Mouse (Mus musculus): ENCODE data around the gene Gli3. TPM values are rescaled to one million over a fixed set of nuclear protein-coding genes. Genes with fewer than 3 reads are reported as not detected.
A peak's percentile ranks its signal among the peaks of the same experiment; 100 is the strongest.

Gene Gli3
- polyA plus RNA-seq, 1 experiment: 6.9 TPM

DNA sequence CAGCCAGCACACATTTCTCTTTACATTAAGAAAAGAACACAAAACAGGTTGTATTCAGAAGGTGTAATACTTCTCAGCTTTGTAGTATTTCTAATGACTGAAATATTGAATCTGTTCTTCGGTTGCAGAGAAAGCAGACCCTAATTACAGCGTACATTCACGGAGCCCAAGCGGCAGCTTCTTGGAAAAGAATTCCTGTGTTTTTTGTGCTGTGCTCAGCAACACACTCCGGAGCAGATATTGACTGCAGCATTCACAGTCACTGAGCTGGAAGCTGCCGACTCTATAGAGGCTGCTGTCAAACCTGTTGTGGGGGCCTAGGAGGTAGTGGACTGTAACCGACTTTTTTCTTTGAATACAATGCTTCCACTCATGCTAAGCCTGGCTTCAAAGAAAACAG, 158.0 kb downstream of the Gli3 start:
- H3K27me3 ChIP-seq (ENCODE audit: control insufficient read depth, insufficient read depth, insufficient read length): no peaks in the 10 kb centered on the region
- H3K36me3 ChIP-seq (ENCODE audit: control insufficient read depth, insufficient read depth): peaks cover 3% of the 10 kb centered on the region
- H3K79me3 ChIP-seq (ENCODE audit: low read depth): peaks cover 3% of the 10 kb centered on the region
- TF ChIP-seq MYOD1 (IDR thresholded peaks at IDR 0.05; ENCODE audit: control insufficient read depth, insufficient read length, low read depth): no peak
- TF ChIP-seq MAX (IDR thresholded peaks at IDR 0.05): no peak
- TF ChIP-seq CEBPB (IDR thresholded peaks at IDR 0.05; ENCODE audit: low read depth): no peak
- TF ChIP-seq USF1 (IDR thresholded peaks at IDR 0.05; ENCODE audit: low read depth): no peak
- no peak for TF ChIP-seq FOSL1 (IDR thresholded peaks at IDR 0.05; ENCODE audit: insufficient read depth, low read length, poor library complexity, severe bottlenecking)
- no peak for TF ChIP-seq CTCF (IDR thresholded peaks at IDR 0.05; ENCODE audit: control insufficient read depth, insufficient read depth, insufficient read length)
- no peak for TF ChIP-seq MYOG (IDR thresholded peaks at IDR 0.05; ENCODE audit: control insufficient read depth, extremely low read depth, insufficient read length)
- H3ac ChIP-seq (ENCODE audit: control insufficient read depth, insufficient read length, low read depth): no peak overlapping the region
- H3K79me2 ChIP-seq (ENCODE audit: control insufficient read depth, insufficient read depth): peaks cover 32% of the 10 kb centered on the region
- H3K4me3 ChIP-seq (ENCODE audit: insufficient read depth, poor library complexity, severe bottlenecking): no peak overlapping the region

GRCm38 (mm10) chr13:15624490-15625353, 161.7 kb downstream of the Gli3 start:
- H3K4me3 ChIP-seq (ENCODE audit: insufficient read depth, poor library complexity, severe bottlenecking): no peak overlapping the region
- H3K36me3 ChIP-seq (ENCODE audit: control insufficient read depth, insufficient read depth): peaks cover 3% of the 10 kb centered on the region
- H3K79me2 ChIP-seq (ENCODE audit: control insufficient read depth, insufficient read depth): peaks cover 42% of the 10 kb centered on the region
- H3K79me3 ChIP-seq (ENCODE audit: low read depth): peaks cover 11% of the 10 kb centered on the region
- no peak overlapping the region for H3ac ChIP-seq (ENCODE audit: control insufficient read depth, insufficient read length, low read depth)
- TF ChIP-seq CTCF (IDR thresholded peaks at IDR 0.05; ENCODE audit: control insufficient read depth, insufficient read depth, insufficient read length): no peak
- no peak for TF ChIP-seq MYOD1 (IDR thresholded peaks at IDR 0.05; ENCODE audit: control insufficient read depth, insufficient read length, low read depth)
- TF ChIP-seq USF1 (IDR thresholded peaks at IDR 0.05; ENCODE audit: low read depth): no peak
- no peak for TF ChIP-seq FOSL1 (IDR thresholded peaks at IDR 0.05; ENCODE audit: insufficient read depth, low read length, poor library complexity, severe bottlenecking)
- TF ChIP-seq MAX (IDR thresholded peaks at IDR 0.05): no peak
- TF ChIP-seq CEBPB (IDR thresholded peaks at IDR 0.05; ENCODE audit: low read depth): no peak
- no peak for TF ChIP-seq MYOG (IDR thresholded peaks at IDR 0.05; ENCODE audit: control insufficient read depth, extremely low read depth, insufficient read length)
- no peaks in the 10 kb centered on the region for H3K27me3 ChIP-seq (ENCODE audit: control insufficient read depth, insufficient read depth, insufficient read length)

DNA sequence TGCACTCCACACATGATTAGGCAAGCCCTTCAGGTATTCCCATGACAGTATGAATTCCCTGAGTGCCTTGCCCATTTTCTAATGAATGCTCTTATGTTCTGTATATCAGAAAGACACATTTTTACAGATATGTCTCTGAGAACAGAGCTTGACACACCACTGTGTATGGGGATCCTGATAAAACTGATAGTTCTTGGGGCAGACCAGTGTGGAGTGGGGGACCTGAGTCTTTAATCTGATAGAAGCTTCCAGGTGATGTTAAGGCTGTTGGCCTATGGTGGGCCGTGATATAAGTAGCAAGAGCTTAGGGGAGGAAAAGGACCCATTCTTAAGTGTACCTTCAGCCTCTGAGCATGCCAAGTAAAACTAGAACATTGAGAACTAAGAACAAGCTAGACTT, 178.5 kb downstream of the Gli3 start:
- H3K79me3 ChIP-seq (ENCODE audit: low read depth): peaks cover 2% of the 10 kb centered on the region
- peaks cover 11% of the 10 kb centered on the region for H3K79me2 ChIP-seq (ENCODE audit: control insufficient read depth, insufficient read depth)
- no peak for TF ChIP-seq CEBPB (IDR thresholded peaks at IDR 0.05; ENCODE audit: low read depth)
- TF ChIP-seq FOSL1 (IDR thresholded peaks at IDR 0.05; ENCODE audit: insufficient read depth, low read length, poor library complexity, severe bottlenecking): no peak
- no peak for TF ChIP-seq MYOD1 (IDR thresholded peaks at IDR 0.05; ENCODE audit: control insufficient read depth, insufficient read length, low read depth)
- no peak for TF ChIP-seq MYOG (IDR thresholded peaks at IDR 0.05; ENCODE audit: control insufficient read depth, extremely low read depth, insufficient read length)
- TF ChIP-seq CTCF (IDR thresholded peaks at IDR 0.05; ENCODE audit: control insufficient read depth, insufficient read depth, insufficient read length): no peak
- TF ChIP-seq MAX (IDR thresholded peaks at IDR 0.05): no peak
- no peak for TF ChIP-seq USF1 (IDR thresholded peaks at IDR 0.05; ENCODE audit: low read depth)
- peaks cover 9% of the 10 kb centered on the region for H3K36me3 ChIP-seq (ENCODE audit: control insufficient read depth, insufficient read depth)
- H3ac ChIP-seq (ENCODE audit: control insufficient read depth, insufficient read length, low read depth): no peak overlapping the region
- no peaks in the 10 kb centered on the region for H3K27me3 ChIP-seq (ENCODE audit: control insufficient read depth, insufficient read depth, insufficient read length)
- H3K4me3 ChIP-seq (ENCODE audit: insufficient read depth, poor library complexity, severe bottlenecking): no peak overlapping the region

- Histone ChIP-seq H3K36me3 (ENCODE audit: control insufficient read depth, insufficient read depth) (peaks cover 55% of the 10 kb centered on the region), H3K27me3 (ENCODE audit: control insufficient read depth, insufficient read depth, insufficient read length) (no peaks in the 10 kb centered on the region), H3K79me3 (ENCODE audit: low read depth) (peaks cover 3% of the 10 kb centered on the region), H3K79me2 (ENCODE audit: control insufficient read depth, insufficient read depth) (no peaks in the 10 kb centered on the region), H3ac (ENCODE audit: control insufficient read depth, insufficient read length, low read depth) (no peak overlapping the region), H3K4me3 (ENCODE audit: insufficient read depth, poor library complexity, severe bottlenecking) (no peak overlapping the region)
- TF ChIP-seq FOSL1 (IDR thresholded peaks at IDR 0.05; ENCODE audit: insufficient read depth, low read length, poor library complexity, severe bottlenecking) (peak; percentile 60), MYOG (IDR thresholded peaks at IDR 0.05; ENCODE audit: control insufficient read depth, extremely low read depth, insufficient read length) (no peak)
Observed at GRCm38 (mm10) chr13:15660502-15660901, 197.5 kb downstream of the Gli3 start.

- Histone ChIP-seq H3ac (ENCODE audit: control insufficient read depth, insufficient read length, low read depth) (no peak overlapping the region), H3K79me3 (ENCODE audit: low read depth) (no peaks in the 10 kb centered on the region), H3K79me2 (ENCODE audit: control insufficient read depth, insufficient read depth) (no peaks in the 10 kb centered on the region), H3K36me3 (ENCODE audit: control insufficient read depth, insufficient read depth) (peaks cover 55% of the 10 kb centered on the region), H3K27me3 (ENCODE audit: control insufficient read depth, insufficient read depth, insufficient read length) (no peaks in the 10 kb centered on the region), H3K4me3 (ENCODE audit: insufficient read depth, poor library complexity, severe bottlenecking) (no peak overlapping the region)
- TF ChIP-seq USF1 (IDR thresholded peaks at IDR 0.05; ENCODE audit: low read depth): no peak
- TF ChIP-seq CEBPB (IDR thresholded peaks at IDR 0.05; ENCODE audit: low read depth): no peak
Observed at GRCm38 (mm10) chr13:15662375-15662774, 199.3 kb downstream of the Gli3 start.

DNA sequence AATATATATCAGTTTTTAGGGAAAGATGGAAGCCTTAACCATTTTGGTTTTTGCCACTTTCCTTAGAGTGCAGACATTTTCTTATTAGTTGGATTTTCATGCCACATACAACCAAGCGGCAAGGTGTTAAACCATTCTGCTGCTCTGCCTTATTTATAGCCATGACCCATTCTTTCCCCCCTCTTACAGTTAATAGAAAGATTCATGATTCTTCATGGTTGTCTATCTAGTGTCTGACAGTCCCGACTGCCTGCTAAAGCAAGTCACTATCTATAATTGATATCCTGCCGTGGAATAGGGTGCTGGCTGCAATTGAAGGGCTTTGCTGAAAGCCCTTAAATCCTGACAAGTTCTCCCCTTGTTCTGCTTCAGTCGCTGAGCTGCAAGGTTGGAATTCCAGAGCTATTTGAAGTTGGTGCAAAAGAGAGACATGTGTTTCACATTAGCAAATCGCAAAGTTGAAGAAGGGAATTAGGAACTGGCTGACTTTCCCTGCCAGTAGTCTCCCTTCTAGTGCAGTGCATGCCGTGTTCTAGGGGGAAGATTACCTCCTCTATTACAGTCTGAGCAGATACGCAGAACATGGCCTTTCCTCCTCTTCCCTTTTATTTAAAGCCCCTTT, 201.7 kb downstream of the Gli3 start:
- Histone ChIP-seq H3ac (ENCODE audit: control insufficient read depth, insufficient read length, low read depth) (no peak overlapping the region), H3K27me3 (ENCODE audit: control insufficient read depth, insufficient read depth, insufficient read length) (no peaks in the 10 kb centered on the region), H3K79me2 (ENCODE audit: control insufficient read depth, insufficient read depth) (no peaks in the 10 kb centered on the region), H3K36me3 (ENCODE audit: control insufficient read depth, insufficient read depth) (peaks cover 60% of the 10 kb centered on the region), H3K4me3 (ENCODE audit: insufficient read depth, poor library complexity, severe bottlenecking) (no peak overlapping the region), H3K79me3 (ENCODE audit: low read depth) (no peaks in the 10 kb centered on the region)
- TF ChIP-seq CEBPB (IDR thresholded peaks at IDR 0.05; ENCODE audit: low read depth) (no peak), MYOD1 (IDR thresholded peaks at IDR 0.05; ENCODE audit: control insufficient read depth, insufficient read length, low read depth) (no peak), CTCF (IDR thresholded peaks at IDR 0.05; ENCODE audit: control insufficient read depth, insufficient read depth, insufficient read length) (no peak), MAX (IDR thresholded peaks at IDR 0.05) (no peak), MYOG (IDR thresholded peaks at IDR 0.05; ENCODE audit: control insufficient read depth, extremely low read depth, insufficient read length) (no peak), USF1 (IDR thresholded peaks at IDR 0.05; ENCODE audit: low read depth) (no peak), FOSL1 (IDR thresholded peaks at IDR 0.05; ENCODE audit: insufficient read depth, low read length, poor library complexity, severe bottlenecking) (no peak)
